Mouse (Mus musculus) kidney, embryonic 14.5 days (tissue): ENCODE results near the gene Cdk19. TPM values are rescaled to one million over a fixed set of nuclear protein-coding genes. Genes with fewer than 3 reads are reported as not detected.

Source experiments
- ATAC-seq: fragments of 200-750 bp; cut with Nextera tagmentation; 2 replicates; pipeline ENCODE4 v1.8.0; 2017; ENCODE audit warnings: moderate number of reproducible peaks, mild to moderate bottlenecking, moderate TSS enrichment, moderate library complexity; ENCODE audit not compliant: low FRiP score, low TSS enrichment
- H3K27ac ChIP-seq: fragments of 300-500 bp; sonication (generic); 2 replicates; pipeline ENCODE4 v1.5.1; 2014; ENCODE audit warnings: low read depth, mild to moderate bottlenecking, low read length, moderate library complexity, mixed read lengths
- H3K27me3 ChIP-seq: fragments of 300-500 bp; sonication (generic); 2 replicates; pipeline ENCODE4 v1.6.1; 2014; ENCODE audit warnings: mild to moderate bottlenecking, low read length; ENCODE audit not compliant: control insufficient read depth, insufficient read depth
- H3K36me3 ChIP-seq: fragments of 300-500 bp; sonication (generic); 2 replicates; pipeline ENCODE4 v1.6.1; 2014; ENCODE audit warnings: low read length, mixed read lengths; ENCODE audit not compliant: control insufficient read depth, insufficient read depth
- H3K4me1 ChIP-seq: fragments of 300-500 bp; sonication (generic); 2 replicates; pipeline ENCODE4 v1.6.1; 2014; ENCODE audit warnings: low read length, mixed read lengths; ENCODE audit not compliant: control insufficient read depth, insufficient read depth
- H3K4me2 ChIP-seq: fragments of 300-500 bp; sonication (generic); replicated peaks from 2 replicates; pipeline ENCODE4 v1.6.1; 2014; ENCODE audit warnings: low read depth, mild to moderate bottlenecking, low read length
- H3K4me3 ChIP-seq: fragments of 300-500 bp; sonication (generic); 2 replicates; pipeline ENCODE4 v1.5.1; 2014; ENCODE audit warnings: mild to moderate bottlenecking, low read length
- H3K9ac ChIP-seq: fragments of 300-500 bp; sonication (generic); 2 replicates; pipeline ENCODE4 v1.6.1; 2014; ENCODE audit warnings: low read depth, mild to moderate bottlenecking, low read length, moderate library complexity
- H3K9me3 ChIP-seq: fragments of 300-500 bp; sonication (generic); 2 replicates; pipeline ENCODE4 v1.6.1; 2016; ENCODE audit warnings: low read length; ENCODE audit not compliant: control insufficient read depth
- WGBS: fragments of 180-500 bp; shearing (Covaris S2); extraction: QIAGEN DNeasy Blood & Tissue Kit; methylation state at CpG from one replicate; pipeline ENCODE4 v1.1.7; 2014; 5-methylcytosine and 5-hydroxymethylcytosine counted together
- polyA plus RNA-seq: library from polyadenylated mRNA; unstranded; fragments of >200 nt; fragmentation: Nextera tagmentation; extraction: Ambion mirVana; gene quantifications from 2 replicates; pipeline ENCODE4 v1.2.1, GENCODE M21; 2014

The Cdk19 gene
- polyA plus RNA-seq, 1 experiment from 2014 or later, result 10.8 TPM

- H3K9me3 ChIP-seq, result 0 out of 2 replicates have a peak, but pooled peaks cover 2% of the 10 kb centered on the region
- H3K9ac ChIP-seq, result no peak overlapping the region
- WGBS, result 21% methylated on average over 4 of the region's 4 CpGs
- H3K4me2 ChIP-seq, result no peak overlapping the region
- no peak for ATAC-seq
- no peak overlapping the region for H3K27ac ChIP-seq
- H3K4me3 ChIP-seq, result no peak overlapping the region
- H3K36me3 ChIP-seq, result no peaks in the 10 kb centered on the region
- no peaks in the 10 kb centered on the region for H3K4me1 ChIP-seq
- no peaks in the 10 kb centered on the region for H3K27me3 ChIP-seq
These were observed 177.1 kb downstream of the Cdk19 start for GRCm38 (mm10) chr10:40516421-40516820.

GRCm38 (mm10) chr10:40519586-40519985 is 180.2 kb downstream of the Cdk19 start:
- 87% methylated on average over 4 of the region's 4 CpGs for WGBS
- Histone ChIP-seq H3K36me3 (no peaks in the 10 kb centered on the region), H3K27ac (no peak overlapping the region), H3K9ac (no peak overlapping the region), H3K9me3 (no peaks in the 10 kb centered on the region), H3K27me3 (no peaks in the 10 kb centered on the region), H3K4me1 (0 out of 2 replicates have a peak, but pooled peaks cover 3% of the 10 kb centered on the region), H3K4me3 (no peak overlapping the region), H3K4me2 (no peak overlapping the region)
- no peak for ATAC-seq

GRCm38 (mm10) chr10:40521579-40521978 is 182.2 kb downstream of the Cdk19 start:
- ATAC-seq, result 0 out of 2 replicates have a peak, but pooled peaks have one; percentile 10
- Histone ChIP-seq H3K27ac (no peak overlapping the region), H3K36me3 (no peaks in the 10 kb centered on the region), H3K4me2 (no peak overlapping the region), H3K4me3 (no peak overlapping the region), H3K27me3 (no peaks in the 10 kb centered on the region), H3K4me1 (0 out of 2 replicates have a peak, but pooled peaks cover 5% of the 10 kb centered on the region), H3K9me3 (no peaks in the 10 kb centered on the region), H3K9ac (no peak overlapping the region)
- WGBS, result 10% methylated on average over 12 of the region's 12 CpGs

- Histone ChIP-seq H3K27ac (no peak overlapping the region), H3K27me3 (no peaks in the 10 kb centered on the region), H3K9ac (no peak overlapping the region), H3K4me2 (no peak overlapping the region), H3K36me3 (no peaks in the 10 kb centered on the region), H3K4me3 (no peak overlapping the region), H3K4me1 (0 out of 2 replicates have a peak, but pooled peaks cover 5% of the 10 kb centered on the region), H3K9me3 (no peaks in the 10 kb centered on the region)
- ATAC-seq, result no peak
- WGBS, result 70% methylated on average over 7 of the region's 7 CpGs
These were observed 184.1 kb downstream of the Cdk19 start for GRCm38 (mm10) chr10:40523312-40523975.

- WGBS, result 67% methylated on average over 9 of the region's 9 CpGs
These were observed 184.9 kb downstream of the Cdk19 start for GRCm38 (mm10) chr10:40524032-40524806.

GRCm38 (mm10) chr10:40524991-40525390 is 185.6 kb downstream of the Cdk19 start:
- no peak overlapping the region for H3K4me2 ChIP-seq
- no peaks in the 10 kb centered on the region for H3K9me3 ChIP-seq
- WGBS, result 30% methylated on average over 10 of the region's 10 CpGs
- H3K4me3 ChIP-seq, result no peak overlapping the region
- H3K4me1 ChIP-seq, result 0 out of 2 replicates have a peak, but pooled peaks cover 5% of the 10 kb centered on the region
- no peak overlapping the region for H3K9ac ChIP-seq
- no peak for ATAC-seq
- no peaks in the 10 kb centered on the region for H3K36me3 ChIP-seq
- no peak overlapping the region for H3K27ac ChIP-seq
- H3K27me3 ChIP-seq, result no peaks in the 10 kb centered on the region

More at GRCm38 (mm10) chr10:40524032-40524806, 184.9 kb downstream of the Cdk19 start:
- Histone ChIP-seq H3K27me3 (no peaks in the 10 kb centered on the region), H3K9ac (no peak overlapping the region), H3K36me3 (no peaks in the 10 kb centered on the region), H3K4me3 (no peak overlapping the region), H3K9me3 (no peaks in the 10 kb centered on the region), H3K4me2 (no peak overlapping the region), H3K27ac (no peak overlapping the region), H3K4me1 (0 out of 2 replicates have a peak, but pooled peaks cover 5% of the 10 kb centered on the region)
- no peak for ATAC-seq

- no peak for ATAC-seq
- Histone ChIP-seq H3K4me1 (0 out of 2 replicates have a peak, but pooled peaks cover 5% of the 10 kb centered on the region), H3K4me3 (no peak overlapping the region), H3K9ac (no peak overlapping the region), H3K27me3 (no peaks in the 10 kb centered on the region), H3K36me3 (no peaks in the 10 kb centered on the region), H3K4me2 (no peak overlapping the region), H3K9me3 (no peaks in the 10 kb centered on the region), H3K27ac (no peak overlapping the region)
- WGBS, result 50% methylated on average over 9 of the region's 9 CpGs
These were observed 186.3 kb downstream of the Cdk19 start for GRCm38 (mm10) chr10:40525616-40526155.

- H3K9me3 ChIP-seq, result 0 out of 2 replicates have a peak, but pooled peaks cover 3% of the 10 kb centered on the region
- 0 out of 2 replicates have a peak, but pooled peaks cover 5% of the 10 kb centered on the region for H3K4me1 ChIP-seq
- H3K4me2 ChIP-seq, result no peak overlapping the region
- H3K27me3 ChIP-seq, result no peaks in the 10 kb centered on the region
- H3K36me3 ChIP-seq, result no peaks in the 10 kb centered on the region
- H3K27ac ChIP-seq, result no peak overlapping the region
- no peak for ATAC-seq
- H3K9ac ChIP-seq, result no peak overlapping the region
- H3K4me3 ChIP-seq, result no peak overlapping the region
- 75% methylated on average over 8 of the region's 8 CpGs for WGBS
These were observed 187.0 kb downstream of the Cdk19 start for GRCm38 (mm10) chr10:40526301-40526761.
